Mouse (Mus musculus): ENCODE measurements around the gene Megf6.

- no peak for TF ChIP-seq GATA1 (IDR thresholded peaks at IDR 0.05; ENCODE audit: borderline replicate concordance, low read length)
- no peak for TF ChIP-seq FLI1 (IDR thresholded peaks at IDR 0.05; ENCODE audit: low read length)
Measured at GRCm38 (mm10) chr4:154141009-154141867, 29.3 kb upstream of the Megf6 start.

Measured in megakaryocyte, embryonic 14.5 days (primary cell).